Mouse (Mus musculus) neural tube, embryonic 13.5 days (tissue): ENCODE results near the gene Il1b. TPM values are rescaled to one million over a fixed set of nuclear protein-coding genes. Genes with fewer than 3 reads are reported as not detected.

Experiments used
- ATAC-seq: fragments of 200-750 bp; cut with Nextera tagmentation; 2 replicates; pipeline ENCODE4 v1.8.0; 2017; ENCODE audit warnings: low read depth, mild to moderate bottlenecking, moderate TSS enrichment, moderate library complexity
- H3K27ac ChIP-seq: fragments of 300-500 bp; sonication (generic); replicated peaks from 2 replicates; pipeline ENCODE4 v1.5.1; 2015; ENCODE audit warnings: moderate library complexity, mild to moderate bottlenecking, inconsistent platforms
- H3K27me3 ChIP-seq: fragments of 300-500 bp; sonication (generic); 2 replicates; pipeline ENCODE4 v1.6.1; 2015; ENCODE audit warnings: mild to moderate bottlenecking, inconsistent platforms
- H3K36me3 ChIP-seq: fragments of 300-500 bp; sonication (generic); 2 replicates; pipeline ENCODE4 v1.6.1; 2015; ENCODE audit warnings: mild to moderate bottlenecking, inconsistent platforms
- H3K4me1 ChIP-seq: fragments of 300-500 bp; sonication (generic); replicated peaks from 2 replicates; pipeline ENCODE4 v1.6.1; 2015; ENCODE audit warnings: inconsistent platforms
- H3K4me2 ChIP-seq: fragments of 300-500 bp; sonication (generic); 2 replicates; pipeline ENCODE4 v1.6.1; 2015; ENCODE audit warnings: inconsistent platforms, mild to moderate bottlenecking, moderate library complexity
- H3K4me3 ChIP-seq: fragments of 300-500 bp; sonication (generic); 2 replicates; pipeline ENCODE4 v1.5.1; 2015; ENCODE audit warnings: mild to moderate bottlenecking, inconsistent platforms
- H3K9ac ChIP-seq: fragments of 300-500 bp; sonication (generic); 2 replicates; pipeline ENCODE4 v1.6.1; 2015; ENCODE audit warnings: moderate library complexity, mild to moderate bottlenecking, inconsistent platforms
- H3K9me3 ChIP-seq: fragments of 300-500 bp; sonication (generic); 2 replicates; pipeline ENCODE4 v1.6.1; 2016; ENCODE audit warnings: inconsistent platforms
- WGBS: fragments of 180-500 bp; shearing (Covaris S2); methylation state at CpG from one replicate; pipeline ENCODE4 v1.1.7; 2015; 5-methylcytosine and 5-hydroxymethylcytosine counted together
- polyA plus RNA-seq: library from polyadenylated mRNA; unstranded; fragments of >200 nt; fragmentation: Nextera tagmentation; extraction: Ambion mirVana; gene quantifications from 2 replicates; pipeline ENCODE4 v1.2.1, GENCODE M21; 2015

Il1b gene
- 0.24 TPM in 1 of 2 replicates, not detected in the other for polyA plus RNA-seq

DNA sequence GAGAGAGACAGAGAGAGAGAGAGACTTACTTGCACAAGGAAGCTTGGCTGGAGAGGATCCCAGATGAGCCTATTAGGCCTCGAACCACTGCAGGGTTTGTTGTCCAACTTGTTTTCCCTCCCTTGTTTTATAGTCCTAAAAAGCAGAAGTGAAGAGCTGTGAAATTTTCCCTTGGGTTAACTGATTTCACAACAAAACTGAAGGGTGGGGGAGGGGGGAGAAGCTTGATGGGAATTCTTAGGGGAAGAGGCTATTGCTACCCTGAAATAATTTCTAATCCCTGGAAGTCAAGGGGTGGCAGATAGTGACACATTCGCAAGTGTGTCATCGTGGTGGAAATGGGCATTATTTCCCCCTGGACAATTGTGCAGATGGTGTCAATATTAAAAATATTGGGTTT is at the start of gene Il1b:
TSS of gene Il1b (minus strand) at position 101 of the 400 bp plus-strand sequence.
- Histone ChIP-seq H3K27ac (no peak within 1 kb of the TSS), H3K4me3 (no peak within 1 kb of the TSS), H3K9ac (no peak within 1 kb of the TSS), H3K36me3 (no peaks in the 10 kb centered on the region), H3K4me2 (no peak within 1 kb of the TSS), H3K4me1 (no peaks in the 10 kb centered on the region), H3K27me3 (no peaks in the 10 kb centered on the region), H3K9me3 (no peaks in the 10 kb centered on the region)
- WGBS, result 88% methylated on average over 3 of the region's 3 CpGs
- no peak for ATAC-seq

DNA sequence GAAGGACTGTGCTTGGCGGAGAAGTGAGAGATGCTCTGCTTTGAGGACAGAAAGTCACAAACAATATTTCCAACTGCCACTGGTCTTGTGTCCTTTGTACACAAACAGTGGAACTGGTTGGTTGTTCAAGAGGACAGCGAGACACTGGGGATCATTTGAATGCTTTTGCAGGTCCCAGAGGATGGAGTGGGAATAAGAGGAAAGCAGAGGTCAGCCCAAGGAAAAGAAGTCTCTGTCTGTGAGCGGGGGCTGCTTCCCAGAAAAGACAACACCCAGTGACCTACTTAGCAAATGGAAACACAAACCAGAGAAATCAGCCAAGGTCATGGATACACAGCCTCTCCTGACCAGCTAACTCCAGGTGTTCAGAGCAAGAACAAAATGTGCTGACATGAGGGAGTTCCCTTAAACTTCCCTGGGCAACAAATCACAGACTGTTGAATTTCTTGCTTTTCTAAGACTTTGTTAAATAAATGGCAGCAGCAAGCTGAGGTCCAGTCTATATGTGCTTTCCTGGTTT is 48.5 kb upstream of the Il1b start:
- ATAC-seq, result no peak
- Histone ChIP-seq H3K27ac (no peak overlapping the region), H3K4me2 (no peak overlapping the region), H3K27me3 (no peaks in the 10 kb centered on the region), H3K4me1 (no peaks in the 10 kb centered on the region), H3K9ac (no peak overlapping the region), H3K4me3 (no peak overlapping the region), H3K36me3 (no peaks in the 10 kb centered on the region), H3K9me3 (no peaks in the 10 kb centered on the region)
- WGBS, result 83% methylated on average over 3 of the region's 3 CpGs

DNA sequence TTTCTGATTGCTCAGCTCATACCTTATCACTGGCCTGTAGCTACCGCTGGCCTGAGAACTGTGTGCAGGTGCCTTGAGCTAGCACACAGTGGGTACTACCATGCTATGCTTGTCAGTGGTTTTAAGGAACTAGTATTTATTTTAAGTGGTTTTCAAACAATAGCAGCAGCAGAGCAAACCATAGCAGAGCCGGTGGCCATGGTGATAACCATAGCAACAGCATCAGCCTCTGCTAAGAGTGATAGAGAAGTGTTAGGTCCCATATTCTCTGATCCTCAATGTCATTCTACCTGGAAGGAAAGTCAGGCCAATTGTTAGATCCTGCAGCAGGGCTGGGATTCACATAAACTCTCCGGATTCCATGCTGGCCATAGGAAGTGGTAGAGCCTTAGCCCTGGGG is 43.7 kb upstream of the Il1b start:
- H3K4me1 ChIP-seq, result no peaks in the 10 kb centered on the region
- no peaks in the 10 kb centered on the region for H3K9me3 ChIP-seq
- H3K36me3 ChIP-seq, result no peaks in the 10 kb centered on the region
- no peak overlapping the region for H3K9ac ChIP-seq
- H3K27ac ChIP-seq, result no peak overlapping the region
- no peak overlapping the region for H3K4me3 ChIP-seq
- 80% methylated on average over 3 of the region's 3 CpGs for WGBS
- H3K4me2 ChIP-seq, result no peak overlapping the region
- no peaks in the 10 kb centered on the region for H3K27me3 ChIP-seq
- no peak for ATAC-seq

DNA sequence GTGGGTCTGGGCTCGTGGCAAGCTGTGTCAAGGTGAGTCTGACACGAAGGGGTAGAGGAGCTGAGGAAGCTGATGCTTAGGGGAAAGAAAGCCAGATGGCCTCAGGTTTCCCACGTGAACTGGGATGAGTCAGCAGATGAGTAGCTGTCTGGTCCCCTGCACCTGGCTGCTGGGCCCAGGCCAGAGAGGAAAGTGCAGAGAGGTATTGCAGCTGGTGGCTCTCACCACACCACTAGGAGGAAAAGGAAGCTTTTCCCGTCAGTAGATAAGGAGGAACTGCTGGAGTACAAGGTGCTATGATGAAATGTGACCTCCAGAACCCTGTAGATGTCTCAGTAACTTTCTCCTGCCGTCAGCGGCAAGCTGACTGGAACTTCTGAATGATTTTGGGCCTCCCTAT is 42.5 kb upstream of the Il1b start:
- no peaks in the 10 kb centered on the region for H3K27me3 ChIP-seq
- 74% methylated on average over 6 of the region's 6 CpGs for WGBS
- no peak overlapping the region for H3K4me3 ChIP-seq
- H3K4me2 ChIP-seq, result no peak overlapping the region
- no peak overlapping the region for H3K9ac ChIP-seq
- no peaks in the 10 kb centered on the region for H3K36me3 ChIP-seq
- H3K27ac ChIP-seq, result no peak overlapping the region
- H3K4me1 ChIP-seq, result no peaks in the 10 kb centered on the region
- H3K9me3 ChIP-seq, result no peaks in the 10 kb centered on the region
- no peak for ATAC-seq

DNA sequence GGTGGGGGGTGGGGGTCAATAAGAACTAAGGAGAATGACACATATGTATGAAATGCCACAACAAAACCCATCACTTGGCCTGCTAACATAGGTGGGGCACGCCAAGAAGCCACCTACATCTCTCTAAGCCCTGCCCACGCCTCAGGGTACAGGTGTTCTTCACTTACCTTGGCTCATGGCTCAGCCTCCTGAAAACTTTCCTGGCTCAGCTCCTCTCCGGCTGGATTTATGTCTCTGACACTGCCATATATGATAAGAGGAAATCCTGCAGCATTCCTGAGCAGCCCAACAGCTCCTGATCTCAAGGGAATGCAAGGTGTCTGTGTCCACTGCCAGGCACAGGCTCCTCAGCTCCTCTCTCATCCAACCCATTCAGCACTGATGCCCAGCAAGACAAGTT is 40.7 kb upstream of the Il1b start:
- Histone ChIP-seq H3K4me3 (no peak overlapping the region), H3K9me3 (no peaks in the 10 kb centered on the region), H3K4me1 (no peaks in the 10 kb centered on the region), H3K9ac (no peak overlapping the region), H3K27ac (no peak overlapping the region), H3K4me2 (no peak overlapping the region), H3K36me3 (no peaks in the 10 kb centered on the region), H3K27me3 (no peaks in the 10 kb centered on the region)
- 80% methylated on average over 3 of the region's 3 CpGs for WGBS
- no peak for ATAC-seq

DNA sequence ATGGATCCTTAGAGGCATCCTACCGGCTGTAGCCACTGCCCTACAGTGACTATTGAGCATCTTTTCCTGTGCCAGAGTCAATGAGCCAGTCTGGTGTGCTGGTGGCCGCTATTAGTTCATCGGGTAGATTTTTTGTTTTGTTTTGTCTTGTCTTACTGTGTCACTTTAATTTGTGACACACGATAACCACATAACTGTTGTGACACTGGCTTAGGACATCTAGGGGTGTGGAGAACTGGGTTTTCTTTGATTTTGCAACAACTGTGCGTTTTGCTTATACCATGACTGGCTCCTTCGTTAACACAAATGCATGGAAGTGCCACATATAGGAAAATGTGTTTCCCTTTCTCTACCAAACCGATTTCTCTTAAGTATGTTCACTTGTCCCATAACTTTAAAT is 39.4 kb upstream of the Il1b start:
- ATAC-seq, result no peak
- Histone ChIP-seq H3K9me3 (no peaks in the 10 kb centered on the region), H3K27me3 (no peaks in the 10 kb centered on the region), H3K9ac (no peak overlapping the region), H3K4me2 (no peak overlapping the region), H3K4me3 (no peak overlapping the region), H3K27ac (no peak overlapping the region), H3K4me1 (no peaks in the 10 kb centered on the region), H3K36me3 (no peaks in the 10 kb centered on the region)
- 88% methylated on average over 7 of the region's 7 CpGs for WGBS

DNA sequence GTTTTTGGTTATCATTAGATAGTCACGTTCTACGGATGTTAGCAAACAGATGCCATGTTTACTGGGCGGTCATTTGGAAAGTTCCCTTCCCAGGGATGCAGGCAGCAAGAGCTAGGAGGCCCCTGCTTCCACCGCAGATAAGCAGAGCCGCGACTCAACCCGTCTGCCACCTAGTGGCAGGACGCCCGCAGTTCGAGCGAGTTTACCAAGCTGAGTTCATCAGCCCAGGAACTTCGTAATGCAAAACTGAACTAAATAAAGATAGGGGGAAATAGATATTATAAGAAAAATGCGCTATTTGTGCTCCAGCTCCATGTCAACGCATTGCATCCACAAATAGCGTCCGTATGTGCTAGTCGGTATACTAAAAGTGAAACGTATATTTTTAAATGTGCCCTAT is 37.5 kb upstream of the Il1b start:
- Histone ChIP-seq H3K4me2 (no peak overlapping the region), H3K27me3 (no peaks in the 10 kb centered on the region), H3K27ac (no peak overlapping the region), H3K36me3 (no peaks in the 10 kb centered on the region), H3K4me1 (no peaks in the 10 kb centered on the region), H3K9me3 (no peaks in the 10 kb centered on the region), H3K4me3 (no peak overlapping the region), H3K9ac (no peak overlapping the region)
- peak; percentile 75; the same call in 1 of the 2 replicates for ATAC-seq
- 23% methylated on average over 18 of the region's 18 CpGs for WGBS

DNA sequence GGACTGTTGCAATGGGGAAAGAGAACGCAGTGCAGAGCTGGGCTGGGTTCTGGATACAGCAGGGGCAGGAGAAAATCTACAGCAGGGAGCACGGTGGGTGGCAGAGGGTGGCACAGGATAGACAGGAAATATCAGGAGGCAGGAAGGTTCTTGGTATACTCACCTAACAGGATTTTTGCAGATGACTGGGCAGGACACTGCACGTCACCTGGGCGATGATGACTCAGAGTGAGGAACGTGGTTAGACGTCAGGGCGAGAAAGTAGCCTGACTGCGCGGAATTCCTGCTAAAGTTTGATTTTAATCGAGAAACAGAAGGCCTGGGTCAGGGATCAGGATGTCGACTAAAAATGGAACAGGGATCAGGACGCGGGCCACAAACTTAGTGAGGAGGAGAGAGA is 36.7 kb upstream of the Il1b start:
- 95% methylated on average over 13 of the region's 13 CpGs for WGBS
- no peaks in the 10 kb centered on the region for H3K9me3 ChIP-seq
- H3K4me3 ChIP-seq, result no peak overlapping the region
- no peak overlapping the region for H3K4me2 ChIP-seq
- H3K36me3 ChIP-seq, result no peaks in the 10 kb centered on the region
- no peak for ATAC-seq
- H3K27ac ChIP-seq, result no peak overlapping the region
- H3K9ac ChIP-seq, result no peak overlapping the region
- no peaks in the 10 kb centered on the region for H3K4me1 ChIP-seq
- H3K27me3 ChIP-seq, result no peaks in the 10 kb centered on the region

DNA sequence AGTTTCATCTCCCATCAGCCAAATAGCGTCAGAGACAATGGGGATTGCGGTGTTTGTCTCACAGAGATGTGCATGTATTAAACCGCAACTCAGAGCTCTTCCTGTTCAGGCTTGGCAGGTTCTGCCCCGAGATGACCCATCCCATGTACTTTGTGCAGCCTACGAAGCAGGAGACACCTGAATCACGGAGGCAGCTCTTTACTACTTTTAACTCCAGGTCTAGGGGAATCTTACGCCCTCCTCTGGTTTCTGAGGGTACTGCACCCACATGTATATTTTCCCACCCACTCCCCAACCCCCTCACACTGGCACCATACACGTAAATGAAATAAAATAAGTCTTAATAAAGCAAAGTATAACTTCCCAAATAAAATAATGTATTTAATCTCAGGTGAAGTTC is 35.6 kb upstream of the Il1b start:
- H3K9me3 ChIP-seq, result no peaks in the 10 kb centered on the region
- no peak overlapping the region for H3K27ac ChIP-seq
- WGBS, result 86% methylated on average over 8 of the region's 8 CpGs
- H3K27me3 ChIP-seq, result no peaks in the 10 kb centered on the region
- H3K4me3 ChIP-seq, result no peak overlapping the region
- ATAC-seq, result no peak
- H3K4me2 ChIP-seq, result no peak overlapping the region
- H3K36me3 ChIP-seq, result no peaks in the 10 kb centered on the region
- no peaks in the 10 kb centered on the region for H3K4me1 ChIP-seq
- H3K9ac ChIP-seq, result no peak overlapping the region

DNA sequence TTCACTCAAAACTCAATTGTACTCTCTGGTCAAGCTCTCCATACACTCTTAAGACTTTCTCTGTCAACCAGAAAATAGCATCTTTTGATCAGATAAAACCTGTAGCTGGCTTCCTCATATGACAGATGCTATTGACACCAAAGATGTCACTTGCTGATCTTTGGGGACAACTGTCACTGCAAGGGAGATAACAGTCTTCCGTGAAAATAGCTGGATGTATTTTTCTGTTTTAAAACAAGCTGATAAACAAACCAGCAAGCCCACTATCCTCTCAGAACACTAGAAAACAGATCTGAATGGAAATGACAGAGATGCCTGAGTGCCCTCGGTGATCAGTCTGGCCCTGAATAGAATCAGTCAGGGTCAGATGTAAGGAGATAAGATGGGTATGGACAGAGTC is 32.8 kb upstream of the Il1b start:
- ATAC-seq, result no peak
- H3K27me3 ChIP-seq, result no peaks in the 10 kb centered on the region
- H3K4me3 ChIP-seq, result no peak overlapping the region
- H3K36me3 ChIP-seq, result no peaks in the 10 kb centered on the region
- no peaks in the 10 kb centered on the region for H3K9me3 ChIP-seq
- 94% methylated on average over 2 of the region's 2 CpGs for WGBS
- no peak overlapping the region for H3K27ac ChIP-seq
- H3K9ac ChIP-seq, result no peak overlapping the region
- H3K4me1 ChIP-seq, result no peaks in the 10 kb centered on the region
- H3K4me2 ChIP-seq, result no peak overlapping the region

DNA sequence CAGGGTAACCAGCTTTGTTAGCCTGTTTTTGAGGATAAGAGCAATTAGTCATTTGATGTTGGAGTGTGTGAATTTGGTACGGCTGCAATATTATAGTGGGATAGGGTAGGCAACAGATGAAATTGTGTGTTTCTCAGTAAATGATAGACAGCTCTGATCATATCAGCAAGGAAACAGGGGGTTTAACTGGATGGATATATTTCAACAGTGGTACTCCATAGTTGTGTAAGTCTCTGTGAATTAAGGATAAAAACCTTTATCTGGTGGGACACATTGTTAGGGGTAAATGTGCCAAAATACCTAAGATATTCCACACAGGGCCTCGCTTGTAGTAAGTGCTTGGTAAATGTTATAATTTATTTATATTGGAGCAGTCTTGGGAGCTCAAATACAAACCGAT is 31.4 kb upstream of the Il1b start:
- WGBS, result 84% methylated on average over 3 of the region's 3 CpGs
- Histone ChIP-seq H3K27ac (no peak overlapping the region), H3K27me3 (no peaks in the 10 kb centered on the region), H3K9me3 (no peaks in the 10 kb centered on the region), H3K4me2 (no peak overlapping the region), H3K4me1 (no peaks in the 10 kb centered on the region), H3K36me3 (no peaks in the 10 kb centered on the region), H3K9ac (no peak overlapping the region), H3K4me3 (no peak overlapping the region)
- no peak for ATAC-seq

DNA sequence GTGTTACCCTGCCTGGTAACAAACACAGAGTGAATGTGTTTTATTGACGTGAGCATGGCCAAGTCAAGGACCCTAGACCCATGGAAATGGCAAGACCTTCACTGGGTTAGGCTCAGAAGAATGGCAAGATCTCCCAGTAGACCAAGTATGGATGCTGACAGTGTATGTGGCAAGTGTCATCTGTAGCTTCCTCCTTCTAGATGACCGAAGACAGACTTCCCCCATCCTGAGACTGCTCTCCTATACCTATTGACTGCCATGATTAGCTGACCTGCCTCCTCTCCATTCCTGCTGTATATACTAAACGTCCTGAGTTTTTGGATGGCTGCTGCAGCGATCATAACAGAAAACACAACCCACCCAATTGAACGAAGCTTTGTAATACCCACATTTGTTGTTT is 30.9 kb upstream of the Il1b start:
- 91% methylated on average over 5 of the region's 5 CpGs for WGBS
- Histone ChIP-seq H3K27me3 (no peaks in the 10 kb centered on the region), H3K9me3 (no peaks in the 10 kb centered on the region), H3K4me3 (no peak overlapping the region), H3K4me2 (no peak overlapping the region), H3K9ac (no peak overlapping the region), H3K36me3 (no peaks in the 10 kb centered on the region), H3K4me1 (no peaks in the 10 kb centered on the region), H3K27ac (no peak overlapping the region)
- ATAC-seq, result no peak

DNA sequence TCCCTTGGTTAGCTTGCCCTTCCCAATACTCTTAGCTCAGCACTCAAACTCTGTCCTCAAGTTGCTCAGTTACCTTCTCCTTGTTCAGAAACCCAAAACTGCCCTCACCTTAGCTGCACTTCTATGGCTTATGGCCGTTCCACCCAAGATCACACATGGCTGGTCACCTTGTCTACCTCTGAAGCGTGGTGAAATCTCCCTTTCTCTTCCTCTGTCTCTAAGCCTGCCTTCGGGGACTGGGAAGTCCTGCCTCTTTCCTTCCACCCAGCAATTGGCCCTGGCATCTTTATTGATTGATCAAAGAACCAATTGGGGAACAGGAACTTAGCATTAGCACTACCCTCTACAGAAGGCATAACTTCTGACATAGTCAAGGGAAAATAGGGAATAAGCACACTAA is 27.2 kb upstream of the Il1b start:
- no peaks in the 10 kb centered on the region for H3K9me3 ChIP-seq
- ATAC-seq, result no peak
- no peak overlapping the region for H3K27ac ChIP-seq
- H3K4me1 ChIP-seq, result no peaks in the 10 kb centered on the region
- no peak overlapping the region for H3K9ac ChIP-seq
- H3K4me2 ChIP-seq, result no peak overlapping the region
- 86% methylated on average over 3 of the region's 3 CpGs for WGBS
- no peaks in the 10 kb centered on the region for H3K27me3 ChIP-seq
- H3K4me3 ChIP-seq, result no peak overlapping the region
- no peaks in the 10 kb centered on the region for H3K36me3 ChIP-seq
